Mouse (Mus musculus) heart, embryonic 11.5 days (tissue): ENCODE data around the gene Cks1b. TPM values are rescaled to one million over a fixed set of nuclear protein-coding genes. Genes with fewer than 3 reads are reported as not detected.
"Not testable (repeated sequence)": the region's sequence is repeated elsewhere in the genome, so short reads cannot be mapped to it uniquely, and the experiment has no call there.

ENCODE experiments used
- ATAC-seq: fragments of 200-750 bp; cut with Nextera tagmentation; replicated peaks from 2 replicates; pipeline ENCODE4 v1.8.0; 2017; ENCODE audit warnings: moderate library complexity; ENCODE audit not compliant: insufficient number of reproducible peaks, low FRiP score, low TSS enrichment
- H3K27ac ChIP-seq: fragments of 300-500 bp; sonication (generic); 2 replicates; pipeline ENCODE4 v1.5.1; 2014; ENCODE audit warnings: mild to moderate bottlenecking, low read depth, low read length
- H3K27me3 ChIP-seq: fragments of 300-500 bp; sonication (generic); 2 replicates; pipeline ENCODE4 v1.6.1; 2014; ENCODE audit warnings: mild to moderate bottlenecking, low read length, mixed read lengths; ENCODE audit not compliant: control insufficient read depth, insufficient read depth
- H3K36me3 ChIP-seq: fragments of 300-500 bp; sonication (generic); 2 replicates; pipeline ENCODE4 v1.6.1; 2014; ENCODE audit warnings: mild to moderate bottlenecking, low read length, moderate library complexity, mixed read lengths; ENCODE audit not compliant: control insufficient read depth, insufficient read depth
- H3K4me1 ChIP-seq: fragments of 300-500 bp; sonication (generic); 2 replicates; pipeline ENCODE4 v1.6.1; 2014; ENCODE audit warnings: low read length; ENCODE audit not compliant: control insufficient read depth, insufficient read depth
- H3K4me2 ChIP-seq: fragments of 300-500 bp; sonication (generic); 2 replicates; pipeline ENCODE4 v1.6.1; 2014; ENCODE audit warnings: mild to moderate bottlenecking, moderate library complexity
- H3K4me3 ChIP-seq: fragments of 300-500 bp; sonication (generic); 2 replicates; pipeline ENCODE4 v1.5.1; 2014; ENCODE audit warnings: low read depth, low read length
- H3K9ac ChIP-seq: fragments of 300-500 bp; sonication (generic); 2 replicates; pipeline ENCODE4 v1.6.1; 2014; ENCODE audit warnings: mild to moderate bottlenecking, low read depth, low read length, moderate library complexity
- H3K9me3 ChIP-seq: fragments of 300-500 bp; sonication (generic); replicated peaks from 2 replicates; pipeline ENCODE4 v1.6.1; 2016; ENCODE audit warnings: low read length; ENCODE audit not compliant: control insufficient read depth
- WGBS: fragments of 180-500 bp; shearing (Covaris S2); extraction: QIAGEN DNeasy Blood & Tissue Kit; methylation state at CpG from one replicate; pipeline ENCODE4 v1.1.7; 2014; ENCODE audit not compliant: insufficient replicate concordance; 5-methylcytosine and 5-hydroxymethylcytosine counted together
- polyA plus RNA-seq: library from polyadenylated mRNA; unstranded; fragments of >200 nt; fragmentation: Nextera tagmentation; extraction: Ambion mirVana; gene quantifications from 2 replicates; pipeline ENCODE4 v1.2.1, GENCODE M21; 2014

Cks1b gene
- polyA plus RNA-seq, 1 experiment from 2014 or later, result 411 TPM

DNA sequence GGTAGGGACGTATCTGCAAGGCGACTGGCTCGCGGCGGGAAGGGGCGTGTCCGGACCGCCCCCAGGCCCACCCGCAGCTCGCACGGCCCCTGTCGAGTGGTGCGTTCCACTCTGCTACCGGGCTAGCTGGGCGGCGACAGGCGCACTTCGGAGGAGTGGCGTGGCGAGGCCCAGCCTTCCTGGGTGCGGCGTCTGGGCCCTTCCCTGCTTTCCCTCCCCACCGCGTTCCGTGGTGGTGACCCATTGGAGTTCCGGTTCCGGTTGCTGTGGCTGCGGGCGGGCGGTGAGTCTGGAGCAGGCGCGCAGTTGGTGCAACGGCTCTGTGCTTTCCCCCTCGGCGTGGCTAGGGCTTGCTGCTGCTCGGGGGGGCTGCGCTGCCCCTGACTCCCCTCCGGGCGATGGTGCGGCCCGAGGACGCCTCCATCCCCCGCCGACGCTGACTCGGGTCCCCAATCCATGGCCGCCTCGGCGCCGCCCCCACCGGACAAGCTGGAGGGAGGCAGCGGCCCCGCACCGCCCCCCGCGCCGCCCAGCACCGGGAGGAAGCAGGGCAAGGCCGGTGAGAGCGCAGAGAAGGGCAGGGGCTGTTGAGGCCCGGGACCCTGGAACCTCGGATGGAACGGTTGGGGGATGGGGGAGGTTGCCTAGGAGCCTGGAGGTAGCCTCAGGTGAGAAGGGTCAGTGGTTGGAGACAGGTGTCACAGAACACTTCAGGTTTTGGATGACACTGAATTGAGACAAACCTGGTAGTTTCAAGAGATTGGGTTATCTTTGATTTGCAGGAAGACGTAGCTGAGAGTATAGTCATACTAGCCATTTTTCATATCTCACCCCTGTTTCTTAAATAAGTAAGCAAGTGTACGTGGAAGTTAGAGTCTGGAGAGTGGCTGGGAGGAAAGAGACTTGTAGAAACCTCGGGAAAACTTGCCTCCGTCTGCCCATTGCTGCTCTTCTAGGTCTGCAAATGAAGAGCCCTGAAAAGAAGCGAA is 12.3 kb upstream of the Cks1b start, which contains the start of gene Pygo2:
Pygo2 (plus strand) TSS at position 44 of the 989 bp plus-strand sequence.
- no peaks in the 10 kb centered on the region for H3K27me3 ChIP-seq
- peaks cover 19% of the 10 kb centered on the region for H3K36me3 ChIP-seq
- peak within 1 kb of the TSS; percentile 94 for H3K9ac ChIP-seq
- peak; percentile 93 for ATAC-seq
- H3K4me1 ChIP-seq, result peaks cover 9% of the 10 kb centered on the region
- H3K4me2 ChIP-seq, result peak within 1 kb of the TSS; percentile 85
- peak within 1 kb of the TSS; percentile 98 for H3K4me3 ChIP-seq
- H3K9me3 ChIP-seq, result no peaks in the 10 kb centered on the region
- peak within 1 kb of the TSS; percentile 87 for H3K27ac ChIP-seq
- 2% methylated on average over 65 of the region's 68 CpGs for WGBS

DNA sequence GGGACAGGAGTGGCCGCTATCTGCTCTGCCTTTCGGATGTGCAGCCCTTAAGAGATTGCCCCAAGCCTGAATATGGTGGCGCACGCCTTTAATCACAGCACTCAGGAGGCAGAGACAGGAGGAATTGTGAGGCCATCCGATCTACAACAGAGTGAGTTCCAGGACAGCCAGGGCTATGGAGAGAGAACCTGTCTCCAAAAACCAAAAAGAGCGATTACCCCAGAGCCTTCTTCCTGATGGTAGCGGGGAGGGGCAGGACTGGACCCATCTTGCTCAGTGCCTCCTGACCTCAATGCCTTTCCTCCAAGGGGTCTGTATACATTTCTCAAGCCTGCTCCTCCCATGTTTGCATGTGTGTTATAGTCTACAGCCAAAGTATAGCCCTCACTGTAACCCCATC is 10.8 kb upstream of the Cks1b start:
- ATAC-seq, H3K9ac ChIP-seq, H3K9me3 ChIP-seq, H3K4me3 ChIP-seq, H3K27me3 ChIP-seq, H3K27ac ChIP-seq, H3K4me2 ChIP-seq: not testable (repeated sequence)
- 90% methylated on average over 7 of the region's 7 CpGs for WGBS
- H3K36me3 ChIP-seq, result peaks cover 22% of the 10 kb centered on the region
- H3K4me1 ChIP-seq, result peaks cover 12% of the 10 kb centered on the region

DNA sequence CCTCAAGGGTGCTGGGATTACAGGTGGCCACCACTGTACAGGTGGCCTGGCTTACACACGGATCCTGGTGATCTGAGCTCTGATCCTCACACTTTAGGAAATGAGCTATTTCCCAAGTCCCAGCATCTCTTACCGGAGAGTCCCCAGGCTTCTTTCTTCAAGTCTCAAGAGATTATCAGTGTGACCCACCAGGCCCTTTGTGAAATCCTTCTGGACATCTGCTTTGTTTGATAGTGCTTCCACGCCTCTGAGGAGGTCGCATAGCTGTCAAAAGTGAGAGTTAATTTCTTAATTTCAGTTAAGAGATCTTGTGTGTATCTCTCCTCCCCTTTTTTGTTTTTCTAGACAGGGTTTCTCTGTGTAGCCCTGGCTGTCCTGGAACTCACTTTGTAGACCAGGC is 7.7 kb upstream of the Cks1b start:
- H3K9me3 ChIP-seq, result no peaks in the 10 kb centered on the region
- H3K27me3 ChIP-seq, result no peaks in the 10 kb centered on the region
- H3K4me2 ChIP-seq, result peak overlapping the region; percentile 27
- ATAC-seq, result no peak
- H3K4me1 ChIP-seq, result peaks cover 21% of the 10 kb centered on the region
- 78% methylated on average over 4 of the region's 4 CpGs for WGBS
- H3K9ac ChIP-seq, result no peak overlapping the region
- H3K4me3 ChIP-seq, result no peak overlapping the region
- H3K27ac ChIP-seq, result no peak overlapping the region
- peaks cover 11% of the 10 kb centered on the region for H3K36me3 ChIP-seq

DNA sequence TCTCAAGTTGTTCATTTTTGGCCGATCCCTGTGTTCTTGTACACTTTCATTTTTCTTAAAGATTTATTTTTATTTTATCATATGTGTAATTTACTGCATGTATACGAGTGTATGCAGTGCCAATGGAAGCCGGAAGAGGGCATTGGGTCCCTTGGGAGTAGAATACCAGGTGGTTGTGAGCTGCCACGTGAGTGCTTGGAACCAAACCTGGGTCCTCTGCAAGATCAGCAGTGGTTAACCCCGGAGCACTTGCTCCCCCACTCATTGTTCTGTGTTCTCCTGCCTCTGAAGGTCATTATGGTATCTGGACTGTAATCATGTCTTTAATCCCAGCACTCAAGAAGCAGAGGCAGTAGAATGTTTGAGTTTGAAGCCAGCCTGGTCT is 7.0 kb upstream of the Cks1b start:
- Histone ChIP-seq H3K27me3 (no peaks in the 10 kb centered on the region), H3K9ac (peak overlapping the region; percentile 28; the same call in 1 of the 2 replicates), H3K4me2 (no peak overlapping the region), H3K4me1 (peaks cover 25% of the 10 kb centered on the region), H3K27ac (no peak overlapping the region), H3K4me3 (no peak overlapping the region), H3K36me3 (peaks cover 11% of the 10 kb centered on the region), H3K9me3 (no peaks in the 10 kb centered on the region)
- WGBS, result 88% methylated on average over 5 of the region's 5 CpGs
- no peak for ATAC-seq

DNA sequence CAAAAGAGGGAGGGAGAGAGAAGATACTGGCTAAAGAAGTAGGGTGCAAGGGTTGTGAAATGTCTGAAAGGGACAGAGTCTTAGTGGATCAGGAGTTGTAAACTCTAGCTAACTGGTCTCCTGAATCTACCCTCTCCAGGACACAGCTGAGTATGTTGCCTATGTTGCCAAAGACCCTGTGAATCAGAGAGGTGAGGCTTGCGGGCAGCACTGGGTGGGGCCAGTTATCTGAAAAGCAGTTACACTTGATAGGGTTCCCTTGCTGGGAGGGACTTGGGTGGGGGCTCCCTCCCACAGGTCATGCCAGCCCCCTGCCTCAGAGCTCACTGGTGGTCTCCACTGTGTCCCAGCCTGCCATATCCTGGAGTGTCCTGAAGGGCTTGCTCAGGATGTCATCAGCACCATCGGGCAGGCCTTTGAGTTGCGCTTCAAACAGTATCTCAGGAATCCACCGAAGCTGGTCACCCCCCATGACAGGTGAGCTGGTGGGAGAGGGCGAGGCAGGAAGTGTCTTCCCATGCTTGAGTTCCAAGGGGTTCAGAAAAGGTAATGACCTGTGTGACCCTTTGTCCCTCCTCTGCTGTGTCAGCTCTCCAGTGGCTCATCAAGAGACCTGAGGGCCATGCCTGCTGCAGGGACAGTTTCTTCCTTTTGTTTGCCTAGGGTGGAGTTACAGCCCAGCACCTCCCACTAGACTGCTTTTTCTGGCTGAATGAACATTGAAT is 6.4 kb upstream of the Cks1b start:
- Histone ChIP-seq H3K4me3 (no peak overlapping the region), H3K9me3 (no peaks in the 10 kb centered on the region), H3K27me3 (no peaks in the 10 kb centered on the region), H3K27ac (no peak overlapping the region), H3K36me3 (peaks cover 11% of the 10 kb centered on the region), H3K9ac (no peak overlapping the region), H3K4me2 (peak overlapping the region; percentile 19; the same call in 1 of the 2 replicates), H3K4me1 (peaks cover 25% of the 10 kb centered on the region)
- 78% methylated on average over 5 of the region's 5 CpGs for WGBS
- ATAC-seq, result no peak

DNA sequence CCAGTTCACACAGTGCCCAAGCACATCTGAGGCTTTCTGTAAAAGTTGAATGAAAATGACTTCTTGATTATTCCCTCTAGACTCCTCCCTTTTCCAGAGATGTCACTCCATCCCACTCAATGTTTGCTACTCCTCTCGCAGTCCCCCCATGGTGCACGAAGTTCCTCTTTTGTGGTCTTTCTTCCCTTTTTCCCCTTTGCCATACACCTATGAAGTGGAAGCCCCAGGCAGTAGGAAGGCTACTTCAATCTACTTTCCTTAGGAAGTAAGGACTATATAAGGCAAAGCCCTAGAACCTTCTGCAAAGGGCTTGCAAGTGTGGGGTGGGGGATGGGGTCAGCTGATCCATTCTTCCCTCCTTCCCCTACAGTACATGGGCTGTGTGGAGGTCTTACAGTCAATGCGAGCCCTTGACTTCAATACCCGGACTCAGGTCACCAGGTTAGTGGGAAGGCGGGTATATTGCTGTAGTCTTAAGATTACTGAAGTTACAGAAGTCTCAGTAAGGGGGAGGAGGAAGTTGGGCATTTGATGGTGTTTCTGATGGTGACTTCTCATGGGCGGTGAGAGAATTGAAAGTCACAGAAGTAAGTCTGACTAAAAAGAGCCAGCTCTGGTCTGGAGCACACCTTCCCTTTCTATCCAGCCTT is 4.5 kb upstream of the Cks1b start:
- Histone ChIP-seq H3K9ac (peak overlapping the region; percentile 85; the same call in 1 of the 2 replicates), H3K9me3 (no peaks in the 10 kb centered on the region), H3K36me3 (peaks cover 11% of the 10 kb centered on the region), H3K4me3 (peak overlapping the region; percentile 60), H3K27ac (peak overlapping the region; percentile 97; the same call in 1 of the 2 replicates), H3K27me3 (no peaks in the 10 kb centered on the region), H3K4me2 (peak overlapping the region; percentile 90), H3K4me1 (peaks cover 25% of the 10 kb centered on the region)
- WGBS, result 67% methylated on average over 6 of the region's 6 CpGs
- no peak for ATAC-seq

DNA sequence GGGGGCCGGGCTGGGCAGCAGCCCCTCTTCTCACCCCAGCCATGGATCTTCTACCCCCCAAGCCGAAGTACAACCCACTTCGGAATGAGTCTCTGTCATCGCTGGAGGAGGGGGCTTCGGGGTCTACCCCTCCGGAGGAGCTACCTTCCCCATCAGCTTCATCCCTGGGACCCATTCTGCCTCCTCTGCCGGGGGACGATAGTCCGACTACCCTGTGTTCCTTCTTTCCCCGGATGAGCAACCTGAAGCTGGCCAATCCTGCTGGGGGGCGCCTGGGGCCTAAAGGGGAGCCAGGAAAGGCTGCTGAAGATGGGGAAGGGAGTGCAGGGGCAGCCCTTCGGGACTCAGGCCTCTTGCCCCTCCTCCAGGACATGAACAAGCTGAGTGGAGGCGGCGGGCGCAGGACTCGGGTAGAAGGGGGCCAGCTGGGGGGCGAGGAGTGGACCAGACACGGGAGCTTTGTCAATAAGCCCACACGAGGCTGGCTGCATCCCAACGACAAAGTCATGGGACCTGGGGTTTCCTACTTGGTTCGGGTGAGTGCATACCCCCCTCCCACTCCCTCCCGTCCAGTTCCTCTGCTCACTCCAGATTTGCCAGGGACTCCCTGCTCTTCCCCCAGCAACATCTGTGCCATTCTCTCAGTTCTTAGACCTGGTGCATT is 3.8 kb upstream of the Cks1b start:
- WGBS, result 5% methylated on average over 22 of the region's 22 CpGs

More for the DNA sequence above, 3.8 kb upstream of the Cks1b start:
- H3K27ac ChIP-seq, result peak overlapping the region; percentile 97
- no peak for ATAC-seq
- no peaks in the 10 kb centered on the region for H3K27me3 ChIP-seq
- peaks cover 7% of the 10 kb centered on the region for H3K36me3 ChIP-seq
- H3K4me1 ChIP-seq, result peaks cover 25% of the 10 kb centered on the region
- H3K4me3 ChIP-seq, result peak overlapping the region; percentile 60
- H3K9ac ChIP-seq, result peak overlapping the region; percentile 85
- H3K9me3 ChIP-seq, result no peaks in the 10 kb centered on the region
- H3K4me2 ChIP-seq, result peak overlapping the region; percentile 90
